Mouse (Mus musculus) midbrain, embryonic 12.5 days (tissue): ENCODE data around the gene Capn13. TPM values are rescaled to one million over a fixed set of nuclear protein-coding genes. Genes with fewer than 3 reads are reported as not detected.

Experiments used
- ATAC-seq: fragments of 200-750 bp; cut with Nextera tagmentation; 2 replicates; pipeline ENCODE4 v1.8.0; 2017; ENCODE audit warnings: low read depth, moderate TSS enrichment, moderate library complexity; ENCODE audit not compliant: low FRiP score
- H3K27ac ChIP-seq: fragments of 300-500 bp; sonication (generic); replicated peaks from 2 replicates; pipeline ENCODE4 v1.5.1; 2016; ENCODE audit warnings: mild to moderate bottlenecking
- H3K27me3 ChIP-seq: fragments of 300-500 bp; sonication (generic); 2 replicates; pipeline ENCODE4 v1.6.1; 2016; ENCODE audit warnings: mild to moderate bottlenecking
- H3K36me3 ChIP-seq: fragments of 300-500 bp; sonication (generic); 2 replicates; pipeline ENCODE4 v1.6.1; 2016
- H3K4me1 ChIP-seq: fragments of 300-500 bp; sonication (generic); 2 replicates; pipeline ENCODE4 v1.6.1; 2016
- H3K4me2 ChIP-seq: fragments of 300-500 bp; sonication (generic); replicated peaks from 2 replicates; pipeline ENCODE4 v1.6.1; 2016; ENCODE audit warnings: mild to moderate bottlenecking, moderate library complexity
- H3K4me3 ChIP-seq: fragments of 300-500 bp; sonication (generic); 2 replicates; pipeline ENCODE4 v1.5.1; 2016; ENCODE audit warnings: mild to moderate bottlenecking
- H3K9ac ChIP-seq: fragments of 300-500 bp; sonication (generic); replicated peaks from 2 replicates; pipeline ENCODE4 v1.6.1; 2016; ENCODE audit warnings: mild to moderate bottlenecking, moderate library complexity
- H3K9me3 ChIP-seq: fragments of 300-500 bp; sonication (generic); 2 replicates; pipeline ENCODE4 v1.6.1; 2016; ENCODE audit warnings: mild to moderate bottlenecking
- WGBS: fragments of 180-500 bp; shearing (Covaris S2); methylation state at CpG from one replicate; pipeline ENCODE4 v1.1.7; 2016; 5-methylcytosine and 5-hydroxymethylcytosine counted together
- polyA plus RNA-seq: library from polyadenylated mRNA; unstranded; fragments of >200 nt; fragmentation: Nextera tagmentation; extraction: Ambion mirVana; gene quantifications from 2 replicates; pipeline ENCODE4 v1.2.1, GENCODE M21; 2016

The Capn13 gene
- polyA plus RNA-seq, 1 experiment from 2014 or later: 0.13 TPM

GRCm38 (mm10) chr17:73390191-73391089, 10.2 kb downstream of the Capn13 start:
- Histone ChIP-seq H3K27ac (no peak overlapping the region), H3K27me3 (no peaks in the 10 kb centered on the region; the same call in 1 of the 2 replicates), H3K9ac (no peak overlapping the region), H3K4me1 (no peaks in the 10 kb centered on the region; the same call in 1 of the 2 replicates), H3K4me3 (no peak overlapping the region), H3K9me3 (no peaks in the 10 kb centered on the region), H3K4me2 (no peak overlapping the region), H3K36me3 (no peaks in the 10 kb centered on the region)
- 77% methylated on average over 7 of the region's 7 CpGs for WGBS
- no peak for ATAC-seq

GRCm38 (mm10) chr17:73389336-73389735, 11.3 kb downstream of the Capn13 start:
- Histone ChIP-seq H3K4me1 (no peaks in the 10 kb centered on the region; the same call in 1 of the 2 replicates), H3K36me3 (no peaks in the 10 kb centered on the region), H3K27me3 (no peaks in the 10 kb centered on the region; the same call in 1 of the 2 replicates), H3K27ac (no peak overlapping the region), H3K9ac (no peak overlapping the region), H3K9me3 (no peaks in the 10 kb centered on the region), H3K4me2 (no peak overlapping the region), H3K4me3 (no peak overlapping the region)
- 74% methylated on average over 3 of the region's 3 CpGs for WGBS
- no peak for ATAC-seq

GRCm38 (mm10) chr17:73386581-73386980, 14.1 kb downstream of the Capn13 start:
- no peak overlapping the region for H3K4me2 ChIP-seq
- no peaks in the 10 kb centered on the region; the same call in 1 of the 2 replicates for H3K4me1 ChIP-seq
- H3K36me3 ChIP-seq: no peaks in the 10 kb centered on the region
- H3K27me3 ChIP-seq: no peaks in the 10 kb centered on the region; the same call in 1 of the 2 replicates
- no peaks in the 10 kb centered on the region for H3K9me3 ChIP-seq
- no peak for ATAC-seq
- no peak overlapping the region for H3K9ac ChIP-seq
- WGBS: 86% methylated on average over 2 of the region's 2 CpGs
- H3K4me3 ChIP-seq: no peak overlapping the region
- no peak overlapping the region for H3K27ac ChIP-seq

GRCm38 (mm10) chr17:73385940-73386339, 14.7 kb downstream of the Capn13 start:
- H3K9me3 ChIP-seq: no peaks in the 10 kb centered on the region
- H3K27me3 ChIP-seq: no peaks in the 10 kb centered on the region
- H3K4me3 ChIP-seq: no peak overlapping the region
- H3K4me2 ChIP-seq: no peak overlapping the region
- H3K9ac ChIP-seq: no peak overlapping the region
- 81% methylated on average over 3 of the region's 3 CpGs for WGBS
- H3K4me1 ChIP-seq: no peaks in the 10 kb centered on the region; the same call in 1 of the 2 replicates
- no peaks in the 10 kb centered on the region for H3K36me3 ChIP-seq
- no peak for ATAC-seq
- no peak overlapping the region for H3K27ac ChIP-seq

- Histone ChIP-seq H3K27me3 (no peaks in the 10 kb centered on the region), H3K4me1 (no peaks in the 10 kb centered on the region), H3K9ac (no peak overlapping the region), H3K9me3 (no peaks in the 10 kb centered on the region), H3K36me3 (no peaks in the 10 kb centered on the region), H3K4me3 (no peak overlapping the region), H3K4me2 (no peak overlapping the region), H3K27ac (no peak overlapping the region)
- 76% methylated on average over 9 of the region's 9 CpGs for WGBS
- ATAC-seq: no peak
Observed at GRCm38 (mm10) chr17:73382327-73383014, 18.2 kb downstream of the Capn13 start.

GRCm38 (mm10) chr17:73381681-73382080, 19.0 kb downstream of the Capn13 start:
- no peak overlapping the region for H3K9ac ChIP-seq
- no peak for ATAC-seq
- WGBS: 94% methylated on average over 3 of the region's 3 CpGs
- no peak overlapping the region for H3K4me3 ChIP-seq
- no peaks in the 10 kb centered on the region for H3K27me3 ChIP-seq
- H3K27ac ChIP-seq: no peak overlapping the region
- no peaks in the 10 kb centered on the region for H3K36me3 ChIP-seq
- H3K4me2 ChIP-seq: no peak overlapping the region
- H3K9me3 ChIP-seq: no peaks in the 10 kb centered on the region
- no peaks in the 10 kb centered on the region for H3K4me1 ChIP-seq

GRCm38 (mm10) chr17:73377778-73378484, 22.7 kb downstream of the Capn13 start:
- no peak overlapping the region for H3K9ac ChIP-seq
- no peak overlapping the region for H3K4me2 ChIP-seq
- H3K4me3 ChIP-seq: no peak overlapping the region
- no peaks in the 10 kb centered on the region for H3K36me3 ChIP-seq
- ATAC-seq: no peak
- no peaks in the 10 kb centered on the region for H3K4me1 ChIP-seq
- no peaks in the 10 kb centered on the region for H3K9me3 ChIP-seq
- H3K27me3 ChIP-seq: no peaks in the 10 kb centered on the region
- no peak overlapping the region for H3K27ac ChIP-seq
- WGBS: 92% methylated on average over 7 of the region's 7 CpGs

- Histone ChIP-seq H3K9ac (no peak overlapping the region), H3K27me3 (no peaks in the 10 kb centered on the region), H3K27ac (no peak overlapping the region), H3K9me3 (0 out of 2 replicates have a peak, but pooled peaks cover 3% of the 10 kb centered on the region), H3K4me3 (no peak overlapping the region), H3K4me2 (no peak overlapping the region), H3K36me3 (no peaks in the 10 kb centered on the region), H3K4me1 (no peaks in the 10 kb centered on the region)
- 91% methylated on average over 3 of the region's 3 CpGs for whole genome bisulfite sequencing
- no peak for ATAC-seq
Observed at GRCm38 (mm10) chr17:73367334-73367733, 33.3 kb downstream of the Capn13 start.

GRCm38 (mm10) chr17:73361054-73361453, 39.6 kb downstream of the Capn13 start:
- Histone ChIP-seq H3K27me3 (no peaks in the 10 kb centered on the region), H3K27ac (no peak overlapping the region), H3K4me3 (no peak overlapping the region), H3K9ac (no peak overlapping the region), H3K9me3 (0 out of 2 replicates have a peak, but pooled peaks cover 3% of the 10 kb centered on the region), H3K4me2 (no peak overlapping the region), H3K36me3 (no peaks in the 10 kb centered on the region), H3K4me1 (no peaks in the 10 kb centered on the region)
- WGBS: 68% methylated on average over 5 of the region's 5 CpGs
- no peak for ATAC-seq

- Histone ChIP-seq H3K4me3 (no peak overlapping the region), H3K9ac (no peak overlapping the region), H3K27me3 (no peaks in the 10 kb centered on the region), H3K4me1 (no peaks in the 10 kb centered on the region), H3K9me3 (no peaks in the 10 kb centered on the region), H3K27ac (no peak overlapping the region), H3K36me3 (no peaks in the 10 kb centered on the region), H3K4me2 (no peak overlapping the region)
- WGBS: 82% methylated on average over 6 of the region's 6 CpGs
- ATAC-seq: no peak
Observed at GRCm38 (mm10) chr17:73343632-73344390, 56.9 kb downstream of the Capn13 start.

GRCm38 (mm10) chr17:73342673-73343072, 58.0 kb downstream of the Capn13 start:
- ATAC-seq: peak; percentile 69
- WGBS: 63% methylated on average over 14 of the region's 14 CpGs
- no peak overlapping the region for H3K4me2 ChIP-seq

More at GRCm38 (mm10) chr17:73342673-73343072, 58.0 kb downstream of the Capn13 start:
- Histone ChIP-seq H3K4me1 (no peaks in the 10 kb centered on the region), H3K9me3 (no peaks in the 10 kb centered on the region), H3K36me3 (no peaks in the 10 kb centered on the region), H3K9ac (no peak overlapping the region), H3K4me3 (no peak overlapping the region), H3K27ac (no peak overlapping the region; the same call in 1 of the 2 replicates), H3K27me3 (no peaks in the 10 kb centered on the region)
